Mouse (Mus musculus) limb, embryonic 14.5 days (tissue): ENCODE data around the gene Spsb1. TPM values are rescaled to one million over a fixed set of nuclear protein-coding genes. Genes with fewer than 3 reads are reported as not detected.

Source experiments
- ATAC-seq: fragments of 200-750 bp; cut with Nextera tagmentation; 2 replicates; pipeline ENCODE4 v1.8.0; 2017; ENCODE audit warnings: low read depth, moderate number of reproducible peaks, moderate TSS enrichment; ENCODE audit not compliant: low FRiP score
- DNase-seq: peaks from one replicate; pipeline ENCODE4 v3.0.0-alpha.2; 2015; ENCODE audit warnings: low spot score
- H3K27ac ChIP-seq: fragments of 300-500 bp; sonication (generic); replicated peaks from 2 replicates; pipeline ENCODE4 v1.5.1; 2014; ENCODE audit warnings: low read depth, mild to moderate bottlenecking, low read length, moderate library complexity, mixed read lengths
- H3K27me3 ChIP-seq: fragments of 300-500 bp; sonication (generic); 2 replicates; pipeline ENCODE4 v1.6.1; 2014; ENCODE audit warnings: low read length, mixed read lengths; ENCODE audit not compliant: control insufficient read depth, insufficient read depth
- H3K36me3 ChIP-seq: fragments of 300-500 bp; sonication (generic); 2 replicates; pipeline ENCODE4 v1.6.1; 2014; ENCODE audit warnings: mild to moderate bottlenecking, low read length, moderate library complexity, mixed read lengths; ENCODE audit not compliant: control insufficient read depth, insufficient read depth
- H3K4me1 ChIP-seq: fragments of 300-500 bp; sonication (generic); 2 replicates; pipeline ENCODE4 v1.6.1; 2014; ENCODE audit warnings: antibody characterized with exemption, low read length, mixed read lengths; ENCODE audit not compliant: control insufficient read depth, insufficient read depth
- H3K4me2 ChIP-seq: fragments of 300-500 bp; sonication (generic); replicated peaks from 2 replicates; pipeline ENCODE4 v1.6.1; 2014; ENCODE audit warnings: low read depth, mild to moderate bottlenecking, low read length, moderate library complexity; ENCODE audit not compliant: severe bottlenecking
- H3K4me3 ChIP-seq: fragments of 300-500 bp; sonication (generic); replicated peaks from 2 replicates; pipeline ENCODE4 v1.5.1; 2014; ENCODE audit warnings: low read length
- H3K9ac ChIP-seq: fragments of 300-500 bp; sonication (generic); 2 replicates; pipeline ENCODE4 v1.6.1; 2014; ENCODE audit warnings: mild to moderate bottlenecking, low read depth, low read length, moderate library complexity; ENCODE audit not compliant: severe bottlenecking
- H3K9me3 ChIP-seq: fragments of 300-500 bp; sonication (generic); 2 replicates; pipeline ENCODE4 v1.6.1; 2016; ENCODE audit warnings: low read length; ENCODE audit not compliant: control insufficient read depth
- POLR2A ChIP-seq: fragments of 200-500 bp; IDR thresholded peaks from 2 replicates; pipeline ENCODE4 v1.8.0; 2012; ENCODE audit warnings: inconsistent platforms, mild to moderate bottlenecking, moderate library complexity, borderline replicate concordance; ENCODE audit not compliant: insufficient read depth, insufficient read length; ENCODE audit errors: extremely low read depth
- WGBS: fragments of 180-500 bp; shearing (Covaris S2); extraction: QIAGEN DNeasy Blood & Tissue Kit; methylation state at CpG from one replicate; pipeline ENCODE4 v1.1.7; 2014; 5-methylcytosine and 5-hydroxymethylcytosine counted together
- polyA plus RNA-seq, 2 experiments: library from polyadenylated mRNA; depleted of rRNA in 1 of 2; stranded (reverse) in 1 of 2; unstranded in 1 of 2; fragments of >200 nt; fragmentation: Nextera tagmentation in 1 of 2; extraction: Ambion mirVana in 1 of 2; gene quantifications; 2 replicates each; pipeline versions ENCODE4 v1.2.1 to v1.2.3; 2012 to 2014

Gene Spsb1
- polyA plus RNA-seq, 2 experiments: 18.0 to 19.4 TPM

- Histone ChIP-seq H3K27me3 (no peaks in the 10 kb centered on the region), H3K4me3 (no peak overlapping the region), H3K4me1 (peaks cover 61% of the 10 kb centered on the region), H3K9me3 (no peaks in the 10 kb centered on the region), H3K27ac (peak overlapping the region; percentile 73), H3K36me3 (no peaks in the 10 kb centered on the region), H3K4me2 (no peak overlapping the region), H3K9ac (peak overlapping the region; percentile 34; the same call in 1 of the 2 replicates)
- DNase-seq: peak; percentile 68
- 13% methylated on average over 14 of the region's 14 CpGs for WGBS
- no peak for TF ChIP-seq POLR2A
- peak; percentile 75 for ATAC-seq
Measured at GRCm38 (mm10) chr4:149922121-149922718, 32.6 kb downstream of the Spsb1 start.

GRCm38 (mm10) chr4:149920886-149921285 is 34.0 kb downstream of the Spsb1 start:
- peak overlapping the region; percentile 16; the same call in 1 of the 2 replicates for H3K4me2 ChIP-seq
- peak overlapping the region; percentile 53 for H3K27ac ChIP-seq
- no peak for TF ChIP-seq POLR2A
- 15% methylated on average over 12 of the region's 12 CpGs for WGBS
- no peaks in the 10 kb centered on the region for H3K36me3 ChIP-seq
- H3K4me1 ChIP-seq: peaks cover 61% of the 10 kb centered on the region
- peak; percentile 64; the same call in 1 of the 2 replicates for ATAC-seq
- H3K27me3 ChIP-seq: no peaks in the 10 kb centered on the region
- H3K9me3 ChIP-seq: no peaks in the 10 kb centered on the region
- peak; percentile 65 for DNase-seq
- no peak overlapping the region for H3K4me3 ChIP-seq
- no peak overlapping the region for H3K9ac ChIP-seq

GRCm38 (mm10) chr4:149918455-149919070 is 36.3 kb downstream of the Spsb1 start:
- 78% methylated on average over 15 of the region's 15 CpGs for WGBS
- peaks cover 71% of the 10 kb centered on the region for H3K4me1 ChIP-seq
- H3K4me2 ChIP-seq: no peak overlapping the region
- TF ChIP-seq POLR2A: no peak
- no peaks in the 10 kb centered on the region for H3K36me3 ChIP-seq
- H3K27ac ChIP-seq: no peak overlapping the region
- H3K9me3 ChIP-seq: no peaks in the 10 kb centered on the region
- H3K4me3 ChIP-seq: no peak overlapping the region
- H3K27me3 ChIP-seq: no peaks in the 10 kb centered on the region
- no peak for DNase-seq
- no peak for ATAC-seq
- no peak overlapping the region for H3K9ac ChIP-seq

- WGBS: 46% methylated on average over 3 of the region's 3 CpGs
- H3K4me3 ChIP-seq: no peak overlapping the region
- ATAC-seq: no peak
Measured at GRCm38 (mm10) chr4:149916831-149917230, 38.0 kb downstream of the Spsb1 start.

GRCm38 (mm10) chr4:149913709-149914370 is 41.0 kb downstream of the Spsb1 start:
- Histone ChIP-seq H3K27me3 (no peaks in the 10 kb centered on the region), H3K9me3 (no peaks in the 10 kb centered on the region), H3K4me3 (no peak overlapping the region), H3K4me2 (no peak overlapping the region), H3K4me1 (peaks cover 55% of the 10 kb centered on the region), H3K27ac (peak overlapping the region; percentile 56), H3K36me3 (no peaks in the 10 kb centered on the region), H3K9ac (no peak overlapping the region)
- TF ChIP-seq POLR2A: no peak
- DNase-seq (no peak), ATAC-seq (no peak; the same call in 1 of the 2 replicates)
- 43% methylated on average over 7 of the region's 7 CpGs for WGBS

More at GRCm38 (mm10) chr4:149916831-149917230, 38.0 kb downstream of the Spsb1 start:
- no peak overlapping the region for H3K4me2 ChIP-seq
- no peak for TF ChIP-seq POLR2A
- DNase-seq: no peak
- peaks cover 70% of the 10 kb centered on the region for H3K4me1 ChIP-seq
- no peak overlapping the region for H3K27ac ChIP-seq
- no peaks in the 10 kb centered on the region for H3K27me3 ChIP-seq
- no peaks in the 10 kb centered on the region for H3K9me3 ChIP-seq
- H3K9ac ChIP-seq: no peak overlapping the region
- no peaks in the 10 kb centered on the region for H3K36me3 ChIP-seq
